In genomic region chr2:24975704-24976297, GRCm38 (mm10) we compare ENCODE assay signal across 8 mouse cellular contexts. TPM values are rescaled to one million over a fixed set of nuclear protein-coding genes. Genes with fewer than 3 reads are reported as not detected.
DNase-seq lines count a peak whose midpoint lies in the region; ATAC-seq and TF ChIP-seq lines count a peak whose summit lies in the region.

Gene Pnpla7, plus strand, starts transcription at chr2:24976033.

- peak within 1 kb of the TSS; percentile 97 for H3K4me3 ChIP-seq in lung, embryonic 15.5 days
- peak within 1 kb of the TSS; percentile 82 for H3K4me3 ChIP-seq in olfactory bulb, adult 2 months (ENCODE audit: insufficient read depth, low read depth, low read length)
- peak within 1 kb of the TSS; percentile 93 for H3K4me3 ChIP-seq in thymus, adult 2 months (ENCODE audit: control insufficient read depth, insufficient read depth, low read length)

- H3K27me3 ChIP-seq in lung, embryonic 15.5 days: no peaks in the 10 kb centered on the region
- no peaks in the 10 kb centered on the region for H3K27me3 ChIP-seq in thymus, adult 2 months (ENCODE audit: control insufficient read depth, insufficient read depth, low read length)

- TF ChIP-seq CTCF in olfactory bulb, adult 2 months (IDR thresholded peaks at IDR 0.05; ENCODE audit: insufficient read depth, low read depth, low read length): no peak
- no peak for TF ChIP-seq CTCF in thymus, adult 2 months (IDR thresholded peaks at IDR 0.05; ENCODE audit: borderline replicate concordance, control insufficient read depth, extremely low read depth, insufficient read depth, low read length, poor library complexity)

- TF ChIP-seq POLR2A in olfactory bulb, adult 2 months (IDR thresholded peaks at IDR 0.05; ENCODE audit: insufficient read depth, low read depth, low read length): no peak
- TF ChIP-seq POLR2A in thymus, adult 2 months (IDR thresholded peaks at IDR 0.05; ENCODE audit: control insufficient read depth, extremely low read depth, insufficient read depth, low read length, poor library complexity): 0 out of 2 replicates have a peak, but pooled peaks have one; percentile 12

- DNase-seq in MN1 (ENCODE audit: low spot score): peak; percentile 67
- peak; percentile 39 for DNase-seq in cerebellum, adult 8-10 months
- peak; percentile 36 for DNase-seq in layer of hippocampus, adult 9-10 months (ENCODE audit: low spot score)
- DNase-seq in thymus, adult 2 months: peak; percentile 81

- H3K9ac ChIP-seq in lung, embryonic 15.5 days: peak within 1 kb of the TSS; percentile 84

- H3K9me3 ChIP-seq in lung, embryonic 15.5 days: no peaks in the 10 kb centered on the region

- H3K27ac ChIP-seq in lung, embryonic 15.5 days: peak within 1 kb of the TSS; percentile 94
- peak within 1 kb of the TSS; percentile 79 for H3K27ac ChIP-seq in olfactory bulb, adult 2 months (ENCODE audit: insufficient read depth, low read depth, low read length)
- H3K27ac ChIP-seq in thymus, adult 2 months (ENCODE audit: control insufficient read depth, insufficient read depth, low read length): peak within 1 kb of the TSS; percentile 90

- peak within 1 kb of the TSS; percentile 96 for H3K4me2 ChIP-seq in lung, embryonic 15.5 days

- under 1% methylated on average over 16 of the region's 16 CpGs for WGBS in lung, embryonic 15.5 days
- WGBS in olfactory bulb, adult 2 months: under 1% methylated on average over 16 of the region's 16 CpGs
- under 1% methylated on average over 16 of the region's 16 CpGs for WGBS in thymus, adult 2 months

- H3K4me1 ChIP-seq in lung, embryonic 15.5 days: peaks cover 16% of the 10 kb centered on the region
- H3K4me1 ChIP-seq in olfactory bulb, adult 2 months (ENCODE audit: control insufficient read depth, insufficient read depth, low read length): peaks cover 3% of the 10 kb centered on the region; the same call in 1 of the 2 replicates
- peaks cover 7% of the 10 kb centered on the region; the same call in 1 of the 2 replicates for H3K4me1 ChIP-seq in thymus, adult 2 months (replicated peaks; ENCODE audit: control insufficient read depth, insufficient read depth, low read length)

- peak; percentile 58 for ATAC-seq in frontal cortex, adult (ENCODE audit: low TSS enrichment)
- ATAC-seq in hematopoietic stem cell, adult 5-6 weeks (replicated peaks in 1 of 2; ENCODE audit: insufficient read depth in 1 of 2, low FRiP score in 2 of 2, low TSS enrichment in 1 of 2, low read depth in 1 of 2, poor library complexity in 2 of 2, severe bottlenecking in 2 of 2): peak; percentile 71 to 78
- ATAC-seq in lung, embryonic 15.5 days (ENCODE audit: borderline replicate concordance, extremely low read depth, low FRiP score, low TSS enrichment): peak; percentile 80

- peaks cover 17% of the 10 kb centered on the region for H3K36me3 ChIP-seq in lung, embryonic 15.5 days
- H3K36me3 ChIP-seq in thymus, adult 2 months (ENCODE audit: control insufficient read depth, insufficient read depth, low read length): peaks cover 3% of the 10 kb centered on the region; the same call in 1 of the 2 replicates

RNA-seq across cellular contexts. Expression of gene Pnpla7, which starts in this region (rescaled TPM):
- 41.2 and 70.3 TPM in 2 replicates for total RNA-seq in hematopoietic stem cell, adult 5-6 weeks (2017)
- polyA plus RNA-seq in lung, embryonic 15.5 days (2015; fragmentation: Nextera tagmentation; extraction: Ambion mirVana): 5.1 and 7.9 TPM in 2 replicates
- polyA plus RNA-seq in olfactory bulb, adult 2 months (2012; ENCODE audit: insufficient read depth, insufficient read length, low replicate concordance, missing spikeins): not detected in 2 replicates
- polyA plus RNA-seq in thymus, adult 2 months (2012; rRNA removed): 52.7 and 53.9 TPM in 2 replicates

Comparison
In these comparisons a context has a peak if more than half of its experiments do, and no peak if none do; other contexts are left out.
1. Peak in every context shown above with its lines: DNase-seq, ATAC-seq, H3K4me3 ChIP-seq and H3K27ac ChIP-seq.